Mouse (Mus musculus) urinary bladder, adult 18-20 months (tissue): ENCODE measurements around the gene Trim46.

Experiments used
- DNase-seq, 2 experiments: peaks; one replicate each; pipeline ENCODE4 v3.0.0; 2022; ENCODE audit warnings: low spot score in 2 of 2, mixed read lengths in 2 of 2

Gene Trim46

DNA sequence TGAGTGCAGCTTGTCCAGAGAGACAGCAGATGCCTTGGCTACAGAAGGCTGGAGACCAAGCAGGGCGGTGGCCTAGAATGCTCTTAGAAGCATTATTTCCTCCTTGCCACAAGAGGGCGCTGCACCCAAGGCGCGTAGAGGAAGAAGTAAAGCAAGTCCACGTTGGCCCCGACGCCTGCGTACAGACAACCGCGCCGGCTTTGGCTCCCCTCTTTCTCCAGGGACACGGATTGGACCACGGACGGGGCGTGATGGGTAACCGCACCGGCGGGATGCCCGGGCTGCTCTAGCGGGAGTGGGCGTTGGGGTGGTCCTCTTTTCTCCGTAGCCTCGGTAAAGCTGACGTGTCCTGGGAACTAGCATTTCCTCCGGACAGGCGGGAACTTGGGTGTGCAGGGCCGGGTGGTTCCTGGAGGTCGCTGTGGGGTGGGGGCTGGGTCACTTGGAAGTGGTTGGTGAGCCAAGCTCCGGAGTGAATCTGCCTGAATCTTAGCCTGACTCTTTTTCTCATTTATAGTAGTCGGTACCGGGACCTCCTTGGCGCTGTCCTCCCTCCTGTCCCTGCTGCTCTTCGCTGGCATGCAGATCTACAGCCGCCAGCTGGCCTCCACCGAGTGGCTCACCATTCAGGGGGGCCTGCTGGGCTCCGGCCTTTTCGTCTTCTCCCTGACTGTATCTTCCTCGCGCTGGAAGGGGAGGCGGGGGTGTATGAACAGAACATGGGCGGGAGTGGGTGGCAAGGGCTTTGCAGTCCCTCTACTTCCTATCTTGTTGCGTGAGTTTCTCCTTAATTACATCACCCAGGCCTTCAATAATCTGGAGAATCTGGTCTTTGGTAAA, at the start of gene Trim46:
Gene Trim46, minus strand, starts transcription at position 49 of the 840 bp plus-strand sequence.
- DNase-seq: peak; percentile 83 to 85

DNA sequence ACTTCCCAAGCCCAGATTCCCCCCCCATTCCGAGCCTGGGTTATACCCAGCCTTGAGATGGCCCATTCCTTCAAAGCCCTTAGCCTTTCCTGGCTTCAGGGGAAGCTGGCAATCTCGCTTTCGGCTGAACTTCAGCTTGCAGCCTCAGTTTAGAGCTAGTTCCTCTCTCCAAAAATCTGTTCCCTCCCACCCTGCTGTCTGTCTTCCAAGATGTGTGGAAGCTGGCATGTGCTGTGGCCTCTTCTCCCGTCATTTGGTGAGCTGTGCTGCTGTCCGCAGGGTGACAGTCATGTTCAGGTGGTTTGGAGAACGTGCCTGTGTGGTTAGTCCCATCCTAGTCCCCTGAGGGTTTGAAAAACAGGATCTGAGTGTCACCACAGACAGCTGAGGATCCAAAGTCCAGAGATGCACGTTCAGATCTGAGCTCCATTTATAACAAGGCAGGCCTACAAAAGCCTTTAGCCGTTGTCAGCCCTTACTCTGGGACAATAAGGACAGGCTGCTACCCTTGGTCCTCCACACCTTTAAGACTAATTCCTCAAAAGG, 49.6 kb upstream of the Trim46 start:
- DNase-seq: no peak

DNA sequence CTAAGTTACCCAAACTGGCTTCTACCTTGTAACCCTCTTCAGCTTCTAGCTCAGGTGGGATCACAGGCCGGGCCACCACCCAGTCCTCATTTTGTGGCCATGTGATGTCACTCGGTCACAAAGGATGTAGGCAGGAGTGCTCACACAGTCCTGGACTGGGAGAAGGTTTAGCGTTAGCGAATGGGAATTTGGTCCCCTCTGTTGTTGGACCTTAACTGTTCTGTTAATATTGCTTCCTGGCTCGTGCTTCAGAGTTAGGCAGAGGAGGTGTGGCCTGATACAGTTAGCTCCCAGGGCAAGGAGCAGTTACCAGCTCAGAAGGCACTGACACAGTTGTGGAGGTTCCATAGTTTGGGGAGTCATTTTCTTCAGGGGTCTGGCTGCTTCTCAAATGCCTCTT, 48.1 kb upstream of the Trim46 start:
- no peak for DNase-seq

DNA sequence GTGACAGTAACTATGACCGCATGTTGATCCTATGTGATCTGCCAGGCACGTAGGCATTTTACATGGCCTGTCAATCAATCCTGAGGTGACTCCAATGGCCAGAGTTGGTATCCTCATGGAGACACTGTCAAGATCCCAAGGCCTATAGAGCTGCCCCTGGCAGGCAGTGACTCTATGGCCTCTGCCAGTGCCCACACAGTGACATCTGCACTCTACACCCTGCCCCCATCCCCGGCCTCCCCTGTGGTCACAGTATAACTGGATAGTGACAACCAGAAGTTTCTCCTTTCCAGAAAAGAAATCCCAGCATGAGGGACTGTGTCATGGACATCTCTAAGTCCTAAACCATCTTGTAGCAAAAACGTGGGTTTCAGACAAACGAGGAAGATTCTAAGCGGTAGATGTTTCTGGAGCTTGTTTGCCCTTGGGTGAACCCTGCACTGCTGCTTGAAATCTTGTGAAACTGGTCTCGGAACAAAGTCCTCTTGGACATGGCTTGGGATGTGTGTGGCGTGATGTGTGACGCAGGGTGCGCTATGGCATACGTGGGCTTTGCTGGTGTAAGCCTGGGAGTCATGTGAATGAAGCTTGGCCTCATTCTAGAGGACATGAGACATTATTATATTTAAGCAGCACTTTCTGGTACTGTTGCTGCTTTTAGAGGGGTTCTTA, 47.3 kb upstream of the Trim46 start:
- no peak for DNase-seq

GRCm38 (mm10) chr3:89292303-89292702, 46.2 kb upstream of the Trim46 start:
- DNase-seq: no peak

GRCm38 (mm10) chr3:89291874-89292273, 45.8 kb upstream of the Trim46 start:
- no peak for DNase-seq

DNA sequence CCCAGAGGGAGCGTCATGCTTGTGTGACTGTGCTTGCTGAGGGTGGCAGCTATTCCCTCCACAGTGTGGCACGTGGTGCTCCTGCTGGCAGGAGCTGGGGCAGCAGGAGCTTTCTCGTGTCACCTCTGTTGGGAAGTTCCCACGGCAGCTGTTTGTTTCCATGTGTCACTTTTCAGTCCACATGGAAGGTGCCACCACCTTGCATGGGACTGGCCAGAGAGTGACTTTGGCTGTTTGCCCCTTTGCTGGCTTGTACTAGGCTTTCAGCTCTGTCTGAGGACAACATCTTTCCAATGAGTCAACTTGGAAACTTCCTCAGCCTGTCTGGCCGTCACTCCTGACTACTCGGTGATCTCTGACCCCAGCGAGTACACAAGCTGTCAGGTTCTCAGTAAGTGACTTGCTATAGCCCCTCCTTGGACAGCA, 42.4 kb upstream of the Trim46 start:
- DNase-seq: no peak

- DNase-seq: no peak
These were observed 41.2 kb upstream of the Trim46 start for GRCm38 (mm10) chr3:89287286-89287685.

GRCm38 (mm10) chr3:89285526-89285925, 39.4 kb upstream of the Trim46 start:
- DNase-seq: no peak

DNA sequence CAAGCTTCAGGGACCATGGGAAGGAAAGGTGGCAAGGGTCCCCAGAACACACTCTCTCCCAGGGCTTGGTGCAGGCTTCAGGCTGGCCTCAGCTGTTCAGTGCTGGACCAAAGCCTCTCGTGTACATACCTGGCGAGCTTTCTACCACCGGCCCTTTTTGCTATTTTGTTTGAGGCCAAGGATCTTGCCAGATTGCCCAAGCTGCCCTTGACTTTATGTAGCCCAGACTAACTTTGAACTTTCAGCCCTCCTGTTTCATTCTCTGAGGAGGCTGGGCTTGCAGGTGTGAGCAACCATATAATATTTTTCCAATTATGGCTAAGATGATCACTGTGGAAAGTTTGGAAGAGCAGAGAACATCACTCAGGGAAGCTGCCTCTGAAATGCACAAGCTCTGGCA, 38.2 kb upstream of the Trim46 start:
- DNase-seq: no peak

DNA sequence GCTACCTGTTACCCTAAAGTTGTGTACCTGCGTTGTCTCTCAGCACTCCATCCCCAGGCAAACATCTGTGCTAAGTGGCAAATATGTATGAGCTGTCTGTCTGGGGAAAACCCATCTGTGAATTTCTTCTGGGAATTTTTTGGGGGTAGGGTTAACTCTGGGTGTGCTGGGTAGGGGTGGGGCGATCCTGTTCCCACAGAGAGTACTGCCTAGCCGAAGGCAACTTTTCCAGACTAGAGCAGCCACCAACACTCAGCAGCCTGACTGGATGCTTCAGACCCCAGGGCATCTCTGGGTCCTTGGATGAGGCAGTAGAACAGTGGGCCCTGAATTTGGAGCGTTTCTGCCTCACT, 36.2 kb upstream of the Trim46 start:
- no peak for DNase-seq

DNA sequence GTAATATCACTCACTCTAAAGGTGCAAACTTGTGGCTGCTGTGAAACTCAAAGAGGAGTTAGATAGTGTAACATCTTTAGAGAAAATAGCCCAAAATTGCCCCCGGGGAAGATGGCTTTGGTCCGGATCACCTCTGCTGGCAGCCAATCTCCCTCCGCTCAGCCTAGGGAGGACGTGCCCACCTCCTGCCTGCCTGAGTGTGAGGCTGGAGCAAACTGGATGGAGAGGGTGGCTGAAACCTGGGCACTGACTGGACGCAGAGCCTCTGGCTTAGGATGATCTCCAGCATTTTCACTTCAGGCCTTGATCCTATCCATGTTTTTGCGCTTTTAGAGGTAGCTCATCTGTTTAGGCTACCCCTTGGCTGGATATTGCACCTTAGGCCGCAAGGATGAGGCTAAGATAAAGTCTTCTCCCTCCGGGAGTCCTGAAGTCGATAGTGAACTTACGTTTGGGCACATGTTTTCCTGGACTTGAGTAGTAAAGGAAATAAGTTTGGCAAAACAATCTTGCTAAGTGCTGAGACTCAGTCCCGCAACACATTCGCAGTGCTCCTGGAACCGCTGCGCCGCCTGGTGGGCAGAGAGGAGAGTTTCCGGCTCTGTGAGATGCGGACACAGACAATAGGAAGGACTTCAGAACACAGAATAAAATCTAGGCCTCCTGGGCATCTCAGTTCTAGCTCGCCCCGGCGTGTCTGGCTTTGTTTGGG, 35.6 kb upstream of the Trim46 start:
- peak; percentile 81 to 82 for DNase-seq

- peak; percentile 69 to 72 for DNase-seq
These were observed 34.8 kb upstream of the Trim46 start, which contains the start of gene Efna1 for GRCm38 (mm10) chr3:89280606-89281511. Gene Efna1, minus strand, starts transcription at chr3:89281142.

DNA sequence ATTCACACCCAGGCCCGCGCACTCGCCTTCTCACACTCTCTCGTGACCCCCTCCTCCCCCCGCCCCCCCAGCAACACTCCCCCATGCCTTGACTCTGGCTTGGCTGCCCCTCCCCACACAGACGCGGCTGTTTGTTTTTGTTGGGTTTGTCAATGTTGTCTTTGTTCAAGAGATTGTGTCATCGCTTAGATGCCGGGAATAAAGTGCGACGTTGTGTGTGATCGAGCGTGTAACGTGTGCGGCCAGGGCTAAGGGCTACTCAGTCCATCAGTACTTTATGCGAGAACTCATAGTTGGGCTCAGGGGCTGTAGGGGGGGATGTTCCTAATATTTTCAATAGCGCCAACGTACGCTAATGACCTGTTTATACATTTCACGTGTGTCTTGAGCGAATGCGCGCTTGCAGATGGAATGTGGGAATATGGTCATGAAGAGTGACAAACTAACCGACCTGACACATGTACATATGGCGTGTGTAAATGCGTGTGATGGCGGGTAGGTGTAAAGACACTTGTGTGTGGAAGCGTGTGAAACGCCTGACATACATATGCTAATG, 34.0 kb upstream of the Trim46 start:
- DNase-seq: peak in 1 of 2 experiments; percentile 29

- DNase-seq: peak; percentile 82 to 87
These were observed 33.2 kb upstream of the Trim46 start for GRCm38 (mm10) chr3:89279153-89279890.

DNA sequence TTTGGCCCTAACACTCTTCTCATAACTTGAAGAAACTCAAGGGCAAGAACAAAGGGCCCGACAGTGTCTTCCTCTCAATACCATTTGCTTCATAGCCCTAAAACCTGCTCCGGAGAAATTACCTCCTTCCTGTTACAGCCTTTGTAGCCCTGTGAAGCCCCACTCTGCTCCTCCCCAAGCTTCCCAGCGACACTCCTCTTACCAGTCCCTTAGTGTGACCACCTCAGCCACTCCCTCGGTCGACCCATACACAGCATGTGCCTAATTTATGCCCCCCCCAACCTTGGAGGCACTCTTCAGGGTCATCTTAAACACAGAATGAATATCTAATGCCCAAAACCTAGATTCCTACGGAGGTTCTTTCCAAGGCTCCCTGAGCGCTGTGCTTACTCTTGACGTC, 32.5 kb upstream of the Trim46 start:
- DNase-seq: no peak

DNA sequence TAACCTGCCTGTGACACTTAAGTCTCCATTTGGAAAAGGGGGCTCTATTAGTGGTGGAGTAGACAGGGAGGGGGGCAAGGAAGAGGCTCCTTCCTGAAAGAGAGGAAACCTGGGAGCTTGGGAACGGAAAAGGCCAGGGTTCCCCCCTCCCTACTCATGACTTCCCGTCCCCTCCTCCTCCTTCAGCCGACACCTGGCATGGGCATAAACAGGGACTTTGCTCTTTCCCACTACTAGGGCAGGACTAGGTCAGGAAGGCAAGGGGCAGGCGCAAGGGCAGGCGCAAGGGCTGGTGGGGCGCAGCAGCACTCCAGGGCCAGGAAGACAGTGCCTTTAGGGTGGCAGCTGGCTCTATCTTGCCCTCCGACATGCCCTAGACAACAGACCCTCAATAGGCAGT, 32.0 kb upstream of the Trim46 start:
- DNase-seq: peak in 1 of 2 experiments; percentile 44

GRCm38 (mm10) chr3:89277281-89278021, 31.3 kb upstream of the Trim46 start:
- DNase-seq: peak; percentile 63 to 73

DNA sequence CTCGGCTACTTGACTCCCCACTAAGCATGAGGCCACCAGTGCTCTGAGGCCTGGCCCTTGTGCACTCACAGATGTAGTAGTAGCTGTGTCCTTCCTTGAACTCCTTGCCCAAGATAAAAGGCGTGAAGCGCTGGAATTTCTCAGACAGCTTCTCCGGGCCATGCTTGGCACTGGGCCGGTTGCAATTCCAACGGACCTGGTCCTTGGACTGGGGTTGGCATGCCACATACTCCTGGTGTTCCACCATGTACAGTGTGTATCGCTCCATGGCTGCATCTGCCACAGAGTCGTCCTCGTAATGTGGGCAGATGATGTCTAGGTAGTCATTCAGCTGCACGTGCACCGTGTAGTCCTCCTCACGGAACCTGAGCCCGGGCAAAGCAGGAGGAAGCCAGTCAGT, 30.0 kb upstream of the Trim46 start:
- DNase-seq: no peak
